Mouse (Mus musculus) liver, adult 2 months (tissue): ENCODE results near the gene Aicda.

Experiments
- CTCF ChIP-seq: fragments of 200-500 bp; IDR thresholded peaks from 2 replicates; pipeline ENCODE4 v1.5.1; 2011; ENCODE audit warnings: low read depth, low read length, control low read depth
- POLR2A ChIP-seq: fragments of 200-500 bp; IDR thresholded peaks from 2 replicates; pipeline ENCODE4 v1.6.1; 2011; ENCODE audit warnings: low read length, control low read depth; ENCODE audit not compliant: insufficient read depth; ENCODE audit errors: extremely low read depth

DNA sequence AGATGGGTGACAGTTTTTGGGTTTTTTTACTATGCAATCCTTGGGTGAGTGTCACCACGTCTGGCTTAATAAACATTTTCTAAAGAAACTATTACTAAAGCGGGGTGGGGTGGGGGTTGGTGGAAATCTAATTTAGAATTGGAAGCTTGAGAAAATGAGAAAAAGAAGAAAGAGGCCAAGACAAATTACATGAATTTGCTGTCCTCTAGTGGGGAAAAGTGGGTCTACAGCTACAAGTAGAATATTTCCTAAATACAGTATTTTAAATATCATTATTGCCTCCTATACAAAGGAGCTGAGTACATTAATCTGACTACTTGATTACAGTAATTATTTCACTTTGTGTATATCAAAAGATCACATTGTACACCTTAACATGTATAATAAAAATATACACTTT lies 34.2 kb upstream of the Aicda start:
- TF ChIP-seq POLR2A (no peak), CTCF (no peak)
